Mouse (Mus musculus) kidney, adult 9 months (tissue): Measurements from ENCODE around the gene Sbf2.
"Not testable (repeated sequence)": the region's sequence is repeated elsewhere in the genome, so short reads cannot be mapped to it uniquely, and the experiment has no call there.

Experiments
- DNase-seq: peaks from one replicate; pipeline ENCODE4 v3.0.0; 2022

Gene Sbf2

GRCm38 (mm10) chr7:110629892-110630666 is 15.4 kb upstream of the Sbf2 start:
- peak; percentile 92 for DNase-seq

GRCm38 (mm10) chr7:110628611-110629354 is 14.1 kb upstream of the Sbf2 start:
- DNase-seq: peak; percentile 52

- DNase-seq: no peak
These were observed 13.5 kb upstream of the Sbf2 start for GRCm38 (mm10) chr7:110628273-110628600.

GRCm38 (mm10) chr7:110627486-110628272 is 13.0 kb upstream of the Sbf2 start, which contains the start of gene Adm:
Gene Adm, plus strand, starts transcription at chr7:110627661.
- peak; percentile 93 for DNase-seq

GRCm38 (mm10) chr7:110627099-110627482 is 12.4 kb upstream of the Sbf2 start:
- DNase-seq: no peak

GRCm38 (mm10) chr7:110626186-110627098 is 11.7 kb upstream of the Sbf2 start:
- peak; percentile 71 for DNase-seq

GRCm38 (mm10) chr7:110625489-110625888 is 10.8 kb upstream of the Sbf2 start:
- no peak for DNase-seq

GRCm38 (mm10) chr7:110624961-110625360 is 10.2 kb upstream of the Sbf2 start:
- no peak for DNase-seq

- DNase-seq: no peak
These were observed 9.3 kb upstream of the Sbf2 start for GRCm38 (mm10) chr7:110624067-110624466.

GRCm38 (mm10) chr7:110619086-110619611 is 4.4 kb upstream of the Sbf2 start:
- DNase-seq: no peak

- peak; percentile 89 for DNase-seq
These were observed 1.1 kb upstream of the Sbf2 start for GRCm38 (mm10) chr7:110615792-110616191.

GRCm38 (mm10) chr7:110615151-110615631 is 469 bp upstream of the Sbf2 start:
- peak; percentile 83 for DNase-seq

GRCm38 (mm10) chr7:110613381-110614132 is 1.2 kb downstream of the Sbf2 start:
- no peak for DNase-seq

- no peak for DNase-seq
These were observed 7.8 kb downstream of the Sbf2 start for GRCm38 (mm10) chr7:110606906-110607305.

GRCm38 (mm10) chr7:110605476-110605875 is 9.2 kb downstream of the Sbf2 start:
- no peak for DNase-seq

GRCm38 (mm10) chr7:110597141-110597540 is 17.6 kb downstream of the Sbf2 start:
- peak; percentile 27 for DNase-seq

GRCm38 (mm10) chr7:110593991-110594390 is 20.7 kb downstream of the Sbf2 start:
- not testable (repeated sequence) for DNase-seq

- no peak for DNase-seq
These were observed 27.0 kb downstream of the Sbf2 start for GRCm38 (mm10) chr7:110587721-110588120.

- DNase-seq: no peak
These were observed 29.5 kb downstream of the Sbf2 start for GRCm38 (mm10) chr7:110585250-110585649.

GRCm38 (mm10) chr7:110584159-110584558 is 30.6 kb downstream of the Sbf2 start:
- DNase-seq: no peak

GRCm38 (mm10) chr7:110583705-110584104 is 31.0 kb downstream of the Sbf2 start:
- DNase-seq: no peak
